Mouse (Mus musculus): ENCODE results near the gene Apbb1.

The Apbb1 gene

DNA sequence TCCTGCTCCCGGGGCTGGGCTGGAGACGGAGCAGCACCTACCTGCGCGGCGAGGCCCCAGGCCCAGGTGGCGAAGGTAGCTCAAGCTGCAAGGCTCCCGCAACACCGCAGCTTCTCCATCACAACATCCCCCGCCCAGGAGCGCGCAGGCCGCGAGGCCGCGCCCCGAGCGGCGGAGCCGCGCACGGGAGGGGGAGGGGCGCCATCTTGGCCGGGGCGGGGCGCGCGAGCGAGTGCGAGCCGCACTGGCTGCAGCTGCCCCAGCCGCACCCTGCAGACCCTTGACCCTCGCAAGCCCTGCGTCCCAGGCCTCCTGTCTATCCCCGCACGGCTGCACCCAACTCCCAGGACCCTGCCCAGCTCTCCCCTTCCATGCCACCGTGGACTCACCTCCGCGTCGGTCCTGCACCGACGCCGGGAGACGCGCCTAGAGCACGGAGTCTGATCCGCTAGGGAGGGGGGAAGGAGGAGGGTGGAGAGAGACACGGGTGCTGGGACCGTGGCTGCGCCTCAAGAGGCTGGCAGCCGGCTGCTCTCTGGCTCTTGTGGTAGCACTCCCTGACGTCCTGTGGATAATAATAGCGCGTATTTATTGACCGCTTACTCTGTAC lies at the start of gene Apbb1:
Apbb1 (minus strand) TSS at position 560 of the 610 bp plus-strand sequence.
- DNase-seq, result peak; percentile 88

DNA sequence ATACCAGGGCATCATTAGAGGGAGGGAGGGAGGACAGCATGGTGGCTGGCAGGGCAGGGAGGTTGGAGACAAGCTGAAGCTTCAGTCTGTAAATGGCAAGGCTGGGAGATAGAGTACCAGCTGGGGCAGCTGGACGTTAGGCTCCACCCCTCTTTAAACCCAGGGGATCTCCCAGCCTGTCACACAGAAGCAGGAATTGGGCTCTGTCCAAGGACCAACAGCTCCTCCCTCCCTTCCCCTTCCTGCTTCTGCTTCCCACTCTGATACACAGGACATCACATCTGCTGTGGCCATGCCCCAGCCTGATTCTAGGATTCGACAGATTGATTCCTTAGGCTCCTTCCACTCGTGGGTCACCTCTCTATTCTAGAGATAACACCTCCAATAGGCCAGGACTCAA lies 47.2 kb upstream of the Apbb1 start:
- DNase-seq, result peak; percentile 59

DNA sequence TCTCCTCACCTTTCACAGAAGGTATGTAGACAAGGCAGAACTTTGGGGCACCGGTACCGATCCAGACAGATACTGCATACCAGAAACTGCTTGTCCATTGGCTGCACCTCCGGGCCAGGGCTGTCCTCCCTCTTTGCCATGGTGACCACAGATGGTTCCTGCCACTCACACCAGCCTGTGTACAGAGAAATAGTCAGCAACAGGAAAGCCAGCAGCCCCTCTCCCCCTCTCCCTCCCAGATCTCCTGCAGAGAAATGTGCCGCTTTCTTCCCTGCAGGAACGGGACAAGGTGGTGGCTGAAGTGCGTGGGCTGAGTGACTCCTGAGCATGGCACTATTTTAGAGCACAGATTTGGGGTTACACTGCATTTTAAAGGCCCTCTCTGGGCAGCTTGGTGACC lies 43.9 kb upstream of the Apbb1 start:
- DNase-seq, result no peak

- peak; percentile 55 for DNase-seq
These were observed 40.3 kb upstream of the Apbb1 start for GRCm38 (mm10) chr7:105621646-105622292.

DNA sequence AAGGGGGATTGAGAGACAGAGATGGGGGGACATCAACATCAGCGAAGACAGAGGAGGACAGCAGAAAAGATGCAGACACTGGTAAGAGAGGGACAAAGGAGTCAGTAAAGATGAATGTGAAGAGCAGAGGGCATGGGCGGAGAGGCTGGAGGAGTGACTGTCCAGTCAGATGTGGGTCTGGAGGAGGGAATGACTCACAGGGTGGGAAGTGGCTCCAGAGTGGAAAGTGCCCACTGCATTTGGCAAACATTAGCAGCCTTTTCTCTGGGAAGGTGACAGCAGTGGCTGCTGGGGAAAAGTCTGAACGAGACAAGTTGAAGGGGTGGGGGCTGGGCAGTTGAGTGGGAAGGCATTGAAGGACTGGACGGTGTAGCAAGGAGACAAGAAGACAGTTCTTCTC lies 39.6 kb upstream of the Apbb1 start:
- DNase-seq, result peak; percentile 57

- DNase-seq, result no peak
These were observed 38.2 kb upstream of the Apbb1 start for GRCm38 (mm10) chr7:105619701-105620100.

- no peak for DNase-seq
These were observed 36.4 kb upstream of the Apbb1 start for GRCm38 (mm10) chr7:105617810-105618209.

DNA sequence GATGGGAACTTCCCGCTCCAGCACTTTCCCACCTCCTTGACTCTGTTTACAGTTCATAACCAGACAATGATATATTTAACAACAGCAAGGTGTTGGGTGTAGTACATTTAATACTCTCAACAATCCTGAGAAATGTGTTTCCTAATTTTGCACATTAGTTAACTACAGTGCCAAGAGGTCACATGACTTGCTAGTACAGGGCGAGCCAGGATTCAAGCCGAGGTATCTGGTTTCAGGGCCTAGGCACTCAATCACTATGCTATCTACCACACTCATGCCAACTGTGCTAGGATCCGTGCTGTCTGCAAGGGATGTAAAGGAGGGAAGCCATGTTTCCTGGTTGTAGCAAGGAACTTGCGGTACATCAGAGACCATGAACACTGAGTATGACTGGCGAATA lies 35.1 kb upstream of the Apbb1 start:
- no peak for DNase-seq

DNA sequence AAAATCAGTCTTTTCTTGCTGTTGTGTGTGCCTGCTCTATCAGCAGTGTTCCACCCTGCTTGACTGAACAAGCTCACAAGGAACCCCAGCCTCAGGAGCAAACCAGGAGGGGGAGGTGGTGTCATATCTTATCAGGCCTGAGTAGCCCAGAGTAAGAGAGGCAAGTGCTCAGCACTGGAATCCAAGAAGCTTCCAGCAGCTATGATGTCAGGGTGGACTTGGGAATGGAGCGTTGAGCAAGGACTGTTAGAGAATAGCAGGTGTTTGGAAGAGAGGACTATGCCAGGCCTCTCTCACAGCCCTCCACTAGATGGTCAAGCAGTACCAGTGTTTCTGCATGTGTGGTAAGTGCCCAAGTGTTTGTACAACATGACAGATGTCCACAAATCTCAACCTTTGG lies 34.3 kb upstream of the Apbb1 start:
- no peak for DNase-seq

DNA sequence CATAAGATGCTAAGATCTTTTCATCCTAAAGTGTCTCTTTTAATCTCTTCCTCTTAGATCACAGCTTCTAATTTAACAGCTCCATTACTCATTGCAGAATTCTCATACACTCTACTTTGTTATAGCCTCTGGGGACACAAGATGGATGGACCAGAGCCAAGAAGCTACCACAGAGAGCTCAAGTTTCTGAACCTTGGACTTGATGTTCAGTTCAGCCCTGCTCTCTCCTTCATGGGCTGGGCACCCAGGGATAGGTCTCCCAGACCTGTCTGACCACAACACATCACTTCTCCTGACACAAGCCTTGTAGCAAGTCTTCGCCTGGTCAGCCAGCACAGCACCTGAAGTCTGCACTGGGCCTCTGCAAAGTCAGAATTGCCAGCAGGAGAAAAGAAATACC lies 32.9 kb upstream of the Apbb1 start:
- no peak for DNase-seq

DNA sequence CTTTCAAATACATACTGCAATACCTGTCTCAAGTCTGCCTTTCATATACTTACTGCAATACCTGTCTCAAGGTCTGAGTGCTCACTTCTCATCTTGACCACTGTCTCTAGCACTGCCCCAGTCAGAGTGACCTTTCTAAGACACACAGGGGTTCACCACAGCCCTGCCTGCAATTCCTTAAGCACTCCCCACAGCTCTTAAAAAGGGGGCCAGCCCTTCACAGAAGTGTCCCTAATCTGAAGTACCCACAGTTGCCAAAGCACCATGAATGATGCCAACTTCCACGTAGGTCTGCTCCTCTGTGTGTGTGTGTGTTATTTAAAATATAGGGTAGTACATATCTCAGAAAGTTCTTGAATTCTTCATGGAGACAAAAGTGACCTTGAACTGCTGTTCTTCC lies 30.3 kb upstream of the Apbb1 start:
- no peak for DNase-seq

DNA sequence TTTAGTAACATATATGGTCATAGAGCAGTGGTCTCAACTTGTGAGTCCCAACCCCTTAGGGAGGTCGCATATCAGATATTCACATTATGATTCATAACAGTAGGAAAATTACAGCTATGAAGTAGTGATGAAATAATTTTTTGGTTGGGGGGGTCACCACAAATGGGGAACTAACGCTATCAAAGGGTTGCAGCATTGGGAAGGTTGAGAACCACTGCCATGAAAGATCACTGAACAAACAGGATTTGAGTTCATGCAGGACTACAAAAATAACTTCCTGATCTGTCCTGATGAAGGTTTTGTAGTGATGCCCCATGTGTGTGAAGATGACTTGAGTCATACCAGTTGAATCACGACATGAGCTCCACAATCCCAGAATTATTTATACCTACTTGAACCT lies 27.0 kb upstream of the Apbb1 start:
- no peak for DNase-seq

- DNase-seq, result peak; percentile 57
These were observed 21.6 kb upstream of the Apbb1 start for GRCm38 (mm10) chr7:105602860-105603623.

- DNase-seq, result no peak
These were observed 8.6 kb upstream of the Apbb1 start for GRCm38 (mm10) chr7:105590097-105590496.

GRCm38 (mm10) chr7:105588325-105588912 lies 7.0 kb upstream of the Apbb1 start:
- no peak for DNase-seq

GRCm38 (mm10) chr7:105581959-105582358 lies 506 bp upstream of the Apbb1 start:
- no peak for DNase-seq

- DNase-seq, result no peak
These were observed 795 bp downstream of the Apbb1 start for GRCm38 (mm10) chr7:105580627-105581089.

DNA sequence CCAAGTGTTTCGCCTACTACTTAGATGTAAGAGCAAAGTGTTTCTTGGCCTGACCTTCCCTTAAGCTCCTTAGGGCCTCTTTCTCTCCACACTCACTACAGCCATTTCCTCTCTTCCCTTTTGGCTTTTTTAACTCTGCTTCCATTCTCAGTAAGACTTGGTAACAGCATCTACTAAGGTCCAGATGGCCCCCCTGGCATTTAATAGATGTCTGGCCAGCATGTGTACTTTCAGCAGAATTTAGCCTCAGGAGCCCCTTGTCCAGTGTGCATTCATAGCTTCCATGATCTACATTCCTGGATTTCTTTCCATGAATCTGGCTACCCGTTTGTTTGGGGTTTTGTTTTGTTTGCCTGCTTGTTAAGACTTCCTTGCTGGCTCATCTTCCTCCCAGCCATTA lies 3.0 kb downstream of the Apbb1 start:
- DNase-seq, result no peak

DNA sequence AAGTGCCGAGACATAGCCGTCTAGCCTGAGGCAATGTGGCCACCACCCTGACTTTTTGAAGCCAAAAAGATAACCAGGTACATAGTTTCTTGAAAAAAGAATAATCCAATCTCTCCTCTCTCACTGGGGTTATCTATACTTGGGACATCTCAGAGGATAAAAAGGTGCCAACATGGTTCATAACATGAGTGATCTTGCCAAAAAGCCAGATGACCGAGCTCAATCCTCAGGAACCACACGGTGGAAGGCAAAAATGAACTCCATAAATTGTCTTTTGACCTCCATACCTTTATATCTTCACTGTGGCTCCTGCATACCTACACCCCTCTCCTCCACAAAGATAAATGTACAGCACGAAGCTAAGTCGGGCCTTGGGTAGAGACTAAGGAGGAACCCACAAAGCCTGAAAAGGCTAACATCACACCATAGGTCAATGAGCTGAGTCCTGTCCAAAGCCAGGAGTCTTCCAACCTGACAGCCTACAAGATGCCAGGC lies 4.0 kb downstream of the Apbb1 start:
- DNase-seq, result no peak

GRCm38 (mm10) chr7:105576166-105576748 lies 5.2 kb downstream of the Apbb1 start:
- no peak for DNase-seq

DNA sequence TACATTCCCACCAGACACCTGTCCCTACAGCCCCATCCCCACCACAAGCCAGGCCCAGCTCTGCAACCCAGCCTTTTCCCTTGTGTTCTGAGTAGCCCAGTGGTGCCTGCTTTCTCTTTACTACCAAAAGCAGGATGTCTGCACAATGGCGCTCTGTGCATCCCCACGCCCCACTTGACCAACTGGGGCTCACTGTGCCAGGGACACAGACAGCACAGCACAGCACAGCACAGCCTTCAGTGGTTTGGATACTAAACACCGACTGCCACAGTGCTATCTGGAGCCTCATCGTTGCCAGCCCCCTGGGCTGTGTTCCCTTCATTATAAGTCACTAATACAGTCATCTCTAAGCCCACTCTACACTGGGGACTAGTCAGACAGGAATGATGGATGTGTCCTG lies 6.9 kb downstream of the Apbb1 start:
- no peak for DNase-seq

DNA sequence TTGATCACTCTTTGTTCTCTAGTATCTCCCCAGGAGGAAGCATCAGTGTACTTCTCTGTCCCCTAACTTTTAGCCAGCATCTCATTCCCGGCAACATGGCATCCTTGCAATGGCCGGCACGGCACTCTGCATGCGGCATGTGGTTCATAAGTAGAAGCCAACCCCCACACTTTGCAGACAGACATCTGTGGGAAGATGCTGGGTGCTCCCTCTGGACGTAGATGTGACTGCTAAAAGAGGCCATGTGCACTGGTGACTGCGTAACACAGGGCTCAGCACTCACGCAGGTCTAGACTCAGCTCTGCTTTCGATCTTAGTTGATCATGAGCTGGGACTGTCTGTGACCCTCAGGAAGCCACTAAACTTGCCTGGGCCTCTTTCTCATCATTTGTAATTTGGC lies 8.5 kb downstream of the Apbb1 start:
- DNase-seq, result no peak

DNA sequence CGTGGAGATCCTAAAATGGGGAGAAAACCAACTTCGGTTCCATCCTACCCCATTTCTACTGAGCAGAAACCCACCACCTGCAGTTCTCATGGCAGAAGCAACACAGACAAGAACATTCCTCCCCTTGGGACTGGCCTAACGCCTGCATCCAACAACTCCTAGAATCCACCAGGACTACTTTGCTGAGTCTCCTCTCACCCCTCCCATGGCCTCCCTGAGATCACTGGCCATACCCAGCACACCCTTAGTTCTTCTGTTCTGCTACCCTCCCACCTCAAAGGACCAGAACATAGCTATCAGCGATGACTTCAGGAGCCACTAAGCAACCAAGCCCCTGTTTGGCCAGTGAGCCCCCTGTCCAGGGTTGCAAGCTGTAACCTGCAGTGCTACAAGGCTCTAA lies 10.7 kb downstream of the Apbb1 start:
- no peak for DNase-seq
